Mouse (Mus musculus) MN1 (cell line): ENCODE data around the gene Tspan5.

Experiments used
- DNase-seq: peaks from one replicate; pipeline ENCODE4 v3.0.0-alpha.2; 2016; ENCODE audit warnings: low spot score

Gene Tspan5

GRCm38 (mm10) chr3:138849755-138850301 lies 107.8 kb downstream of the Tspan5 start:
- DNase-seq = no peak

- no peak for DNase-seq
These were observed 109.9 kb downstream of the Tspan5 start for GRCm38 (mm10) chr3:138851876-138852275.

- no peak for DNase-seq
These were observed 111.1 kb downstream of the Tspan5 start for GRCm38 (mm10) chr3:138852982-138853689.

GRCm38 (mm10) chr3:138853996-138854836 lies 112.2 kb downstream of the Tspan5 start:
- DNase-seq = no peak

GRCm38 (mm10) chr3:138855387-138855786 lies 113.4 kb downstream of the Tspan5 start:
- DNase-seq = no peak

GRCm38 (mm10) chr3:138856946-138857345 lies 115.0 kb downstream of the Tspan5 start:
- DNase-seq = no peak

GRCm38 (mm10) chr3:138857805-138858546 lies 116.0 kb downstream of the Tspan5 start:
- DNase-seq = no peak

GRCm38 (mm10) chr3:138858649-138859048 lies 116.7 kb downstream of the Tspan5 start:
- no peak for DNase-seq

GRCm38 (mm10) chr3:138859166-138859565 lies 117.2 kb downstream of the Tspan5 start:
- DNase-seq = no peak

- DNase-seq = no peak
These were observed 117.7 kb downstream of the Tspan5 start for GRCm38 (mm10) chr3:138859666-138860065.

- DNase-seq = no peak
These were observed 118.3 kb downstream of the Tspan5 start for GRCm38 (mm10) chr3:138860257-138860760.

- DNase-seq = no peak
These were observed 119.0 kb downstream of the Tspan5 start for GRCm38 (mm10) chr3:138861032-138861431.

GRCm38 (mm10) chr3:138861589-138861988 lies 119.6 kb downstream of the Tspan5 start:
- DNase-seq = no peak

GRCm38 (mm10) chr3:138864166-138864648 lies 122.2 kb downstream of the Tspan5 start:
- no peak for DNase-seq

- DNase-seq = no peak
These were observed 123.3 kb downstream of the Tspan5 start for GRCm38 (mm10) chr3:138865271-138865670.

GRCm38 (mm10) chr3:138867149-138867848 lies 125.3 kb downstream of the Tspan5 start:
- DNase-seq = no peak

- no peak for DNase-seq
These were observed 126.4 kb downstream of the Tspan5 start for GRCm38 (mm10) chr3:138868409-138868808.

GRCm38 (mm10) chr3:138875282-138875681 lies 133.3 kb downstream of the Tspan5 start:
- no peak for DNase-seq

GRCm38 (mm10) chr3:138875936-138876335 lies 133.9 kb downstream of the Tspan5 start:
- DNase-seq = no peak

GRCm38 (mm10) chr3:138876418-138876817 lies 134.4 kb downstream of the Tspan5 start:
- DNase-seq = no peak

- DNase-seq = no peak
These were observed 135.0 kb downstream of the Tspan5 start for GRCm38 (mm10) chr3:138876931-138877361.
